Comparison of ENCODE assay signal across 9 mouse cellular contexts in genomic region chr2:102052951-102053660, GRCm38 (mm10).
DNase-seq lines count a peak whose midpoint lies in the region; ATAC-seq and TF ChIP-seq lines count a peak whose summit lies in the region.
"Had no signal": no experiment of that assay in that cellular context is flagged by ENCODE, and none has a peak within 500 bp of the region (broad histone marks: within the 10 kb centered on the region; RNA-seq: fewer than 3 reads in every experiment).

No protein-coding gene starts in this region.

- H3K4me2 ChIP-seq in hindbrain, embryonic 14.5 days (replicated peaks), result no peak overlapping the region
- H3K4me2 ChIP-seq in intestine, embryonic 15.5 days (replicated peaks), result no peak overlapping the region
- H3K4me2 ChIP-seq: lung, embryonic 14.5 days had no signal

- TF ChIP-seq EP300 in heart, adult 2 months (IDR thresholded peaks at IDR 0.05; ENCODE audit: insufficient read depth, low read depth, low read length), result no peak

- H3K27ac ChIP-seq in heart, adult 2 months, result no peak overlapping the region
- H3K27ac ChIP-seq in heart, embryonic 10.5 days, result no peak overlapping the region
- 0 out of 2 replicates have a peak overlapping the region, but pooled peaks have one; percentile 11 for H3K27ac ChIP-seq in hindbrain, embryonic 14.5 days
- H3K27ac ChIP-seq in intestine, embryonic 15.5 days, result no peak overlapping the region

- no peak overlapping the region for H3K4me3 ChIP-seq in heart, adult 2 months
- no peak overlapping the region for H3K4me3 ChIP-seq in heart, embryonic 10.5 days
- H3K4me3 ChIP-seq in hindbrain, embryonic 14.5 days (replicated peaks; ENCODE audit: low read length), result no peak overlapping the region
- H3K4me3 ChIP-seq in intestine, embryonic 15.5 days (replicated peaks), result no peak overlapping the region

- peak; percentile 34 to 50 for DNase-seq in heart, adult 2 months
- no peak for DNase-seq in heart, embryonic 10.5 days (ENCODE audit: low spot score)
- peak; percentile 95 for DNase-seq in MN1 (ENCODE audit: low spot score)
- DNase-seq in cerebellum, postnatal 36 days, result peak; percentile 79 to 82
- DNase-seq in hindbrain, embryonic 14.5 days (ENCODE audit: low spot score), result no peak
- DNase-seq in spleen, adult 18-20 months, result no peak
- DNase-seq: lung, embryonic 14.5 days had no signal

- H3K4me1 ChIP-seq in heart, adult 2 months (ENCODE audit: control insufficient read depth, insufficient read depth, low read length), result peaks cover 6% of the 10 kb centered on the region
- peaks cover 17% of the 10 kb centered on the region for H3K4me1 ChIP-seq in heart, embryonic 10.5 days
- peaks cover 20% of the 10 kb centered on the region for H3K4me1 ChIP-seq in hindbrain, embryonic 14.5 days (replicated peaks; ENCODE audit: control insufficient read depth, insufficient read depth, low read length)
- H3K4me1 ChIP-seq in intestine, embryonic 15.5 days (replicated peaks), result peaks cover 5% of the 10 kb centered on the region; the same call in 1 of the 2 replicates

- no peaks in the 10 kb centered on the region for H3K9me3 ChIP-seq in heart, embryonic 10.5 days
- H3K9me3 ChIP-seq in hindbrain, embryonic 14.5 days (ENCODE audit: control insufficient read depth, low read length), result no peaks in the 10 kb centered on the region
- H3K9me3 ChIP-seq in intestine, embryonic 15.5 days, result no peaks in the 10 kb centered on the region

- H3K9ac ChIP-seq in heart, adult 2 months (ENCODE audit: low read depth, low read length), result no peak overlapping the region
- H3K9ac ChIP-seq in hindbrain, embryonic 14.5 days, result no peak overlapping the region
- H3K9ac ChIP-seq in intestine, embryonic 15.5 days, result no peak overlapping the region
- H3K9ac ChIP-seq: lung, embryonic 14.5 days had no signal

- intact Hi-C loops in heart, adult 2 months (cut with DNase I), result no loop called here

- 42% methylated on average over 10 of the region's 10 CpGs for WGBS in heart, adult 2 months
- WGBS in heart, embryonic 10.5 days, result 76% methylated on average over 10 of the region's 10 CpGs
- WGBS in hindbrain, embryonic 14.5 days, result 79% methylated on average over 10 of the region's 10 CpGs
- 79% methylated on average over 10 of the region's 10 CpGs for WGBS in intestine, embryonic 15.5 days

- no peak for TF ChIP-seq POLR2A in heart, adult 2 months (IDR thresholded peaks at IDR 0.05; ENCODE audit: insufficient read depth, low read depth, low read length)

- H3K27me3 ChIP-seq in heart, adult 2 months (ENCODE audit: control insufficient read depth, insufficient read depth, low read length), result no peaks in the 10 kb centered on the region
- no peaks in the 10 kb centered on the region for H3K27me3 ChIP-seq in heart, embryonic 10.5 days (ENCODE audit: insufficient read depth, poor library complexity, severe bottlenecking)
- no peaks in the 10 kb centered on the region for H3K27me3 ChIP-seq in hindbrain, embryonic 14.5 days (ENCODE audit: control insufficient read depth, insufficient read depth, low read length)
- H3K27me3 ChIP-seq in intestine, embryonic 15.5 days (replicated peaks), result no peaks in the 10 kb centered on the region

- no peaks in the 10 kb centered on the region for H3K36me3 ChIP-seq in heart, adult 2 months (ENCODE audit: control insufficient read depth, insufficient read depth, low read length)
- H3K36me3 ChIP-seq in heart, embryonic 10.5 days, result peaks cover 9% of the 10 kb centered on the region
- H3K36me3 ChIP-seq in hindbrain, embryonic 14.5 days (replicated peaks; ENCODE audit: control insufficient read depth, insufficient read depth), result peaks cover 7% of the 10 kb centered on the region; the same call in 1 of the 2 replicates
- H3K36me3 ChIP-seq in intestine, embryonic 15.5 days, result no peaks in the 10 kb centered on the region

- no peak for TF ChIP-seq CTCF in heart, adult 2 months (IDR thresholded peaks at IDR 0.05)

- peak; percentile 41; the same call in 1 of the 2 replicates for ATAC-seq in hindbrain, embryonic 14.5 days (ENCODE audit: low FRiP score)
- peak; percentile 97 for ATAC-seq in megakaryocyte-erythroid progenitor cell, adult 5-6 weeks (replicated peaks; ENCODE audit: low FRiP score, low TSS enrichment, poor library complexity, severe bottlenecking)
- no peak for ATAC-seq in intestine, embryonic 15.5 days

- H3K79me2 ChIP-seq in heart, adult 2 months (replicated peaks; ENCODE audit: control insufficient read depth, insufficient read depth, low read length), result no peaks in the 10 kb centered on the region

Comparison
In these comparisons a context has a peak if more than half of its experiments do, and no peak if none do; other contexts are left out.
1. DNase-seq: peak in heart, adult 2 months (2 of 2), MN1 (single experiment) and cerebellum, postnatal 36 days (2 of 2); none in heart, embryonic 10.5 days (single experiment), hindbrain, embryonic 14.5 days (single experiment) and spleen, adult 18-20 months (0 of 2).